Mouse (Mus musculus): Measurements from ENCODE around the gene Uvrag. TPM values are rescaled to one million over a fixed set of nuclear protein-coding genes. Genes with fewer than 3 reads are reported as not detected.

The Uvrag gene
- polyA plus RNA-seq, 1 experiment = 12.3 TPM

DNA sequence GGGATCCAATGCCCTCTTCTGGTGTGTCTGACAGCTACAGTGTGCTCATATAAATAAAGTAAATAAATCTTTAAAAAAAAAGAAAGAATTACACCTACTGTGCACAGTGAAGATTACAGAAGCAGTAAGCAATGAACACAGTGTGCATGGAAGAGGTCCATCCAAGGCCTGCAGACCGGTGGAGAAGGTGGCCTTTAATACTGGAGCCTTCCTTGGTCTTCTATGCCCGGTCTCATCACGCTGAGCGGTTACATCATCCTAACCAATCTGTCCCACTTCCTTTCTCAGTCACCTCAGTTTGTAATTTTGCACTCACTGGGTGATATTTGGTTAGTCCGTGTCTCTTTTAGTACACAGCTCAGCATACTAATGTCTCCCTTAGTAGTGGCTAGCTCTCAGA lies 197.3 kb downstream of the Uvrag start:
- DNase-seq (ENCODE audit: low read depth) = no peak
- TF ChIP-seq CTCF (IDR thresholded peaks at IDR 0.05; ENCODE audit: borderline replicate concordance, extremely low read depth, insufficient read depth, insufficient read length) = no peak
- TF ChIP-seq POLR2A (IDR thresholded peaks at IDR 0.05; ENCODE audit: borderline replicate concordance, extremely low read depth, insufficient read depth, insufficient read length, poor library complexity, severe bottlenecking) = no peak

DNA sequence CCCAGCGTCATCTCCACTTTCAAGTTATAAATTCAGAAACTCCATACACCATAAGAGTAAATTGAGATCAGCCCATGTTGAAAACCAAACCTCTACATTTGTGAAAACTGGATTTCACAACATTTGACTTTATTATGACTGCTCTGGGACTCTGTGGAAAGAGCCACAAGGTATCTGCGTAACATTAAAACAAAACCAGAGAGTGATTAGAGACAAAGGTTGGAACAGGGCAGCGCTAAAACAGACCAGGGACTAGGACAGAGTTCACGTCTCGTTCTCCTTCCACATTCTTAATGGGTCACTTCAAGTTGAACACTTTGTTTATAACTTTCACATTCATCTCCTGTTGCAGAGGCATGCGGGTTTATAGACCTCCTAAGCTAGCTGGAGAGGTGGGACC lies 198.2 kb downstream of the Uvrag start:
- no peak for DNase-seq (ENCODE audit: low read depth)
- TF ChIP-seq CTCF (IDR thresholded peaks at IDR 0.05; ENCODE audit: borderline replicate concordance, extremely low read depth, insufficient read depth, insufficient read length) (no peak), POLR2A (IDR thresholded peaks at IDR 0.05; ENCODE audit: borderline replicate concordance, extremely low read depth, insufficient read depth, insufficient read length, poor library complexity, severe bottlenecking) (no peak)

DNA sequence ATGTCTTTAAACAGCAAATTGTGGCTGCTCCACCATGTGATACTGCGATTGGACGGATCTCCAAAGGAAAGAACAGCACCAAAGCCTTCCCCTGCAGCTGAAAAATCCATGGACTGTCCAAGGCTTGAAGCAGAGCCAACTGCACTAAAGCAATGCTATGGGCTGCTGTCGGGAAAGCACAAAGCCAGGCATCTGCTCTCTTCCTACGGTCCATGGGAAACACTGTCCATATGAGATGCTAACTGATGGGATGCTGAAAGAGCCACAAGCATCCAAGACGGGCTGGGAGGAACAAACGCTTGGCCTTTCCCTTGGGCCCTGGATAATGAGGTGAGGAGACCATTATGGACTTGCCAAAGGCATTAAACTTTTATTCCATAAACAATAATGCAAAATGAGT lies 201.7 kb downstream of the Uvrag start:
- TF ChIP-seq CTCF (IDR thresholded peaks at IDR 0.05; ENCODE audit: borderline replicate concordance, extremely low read depth, insufficient read depth, insufficient read length) (no peak), POLR2A (IDR thresholded peaks at IDR 0.05; ENCODE audit: borderline replicate concordance, extremely low read depth, insufficient read depth, insufficient read length, poor library complexity, severe bottlenecking) (no peak)
- DNase-seq (ENCODE audit: low read depth) = no peak

DNA sequence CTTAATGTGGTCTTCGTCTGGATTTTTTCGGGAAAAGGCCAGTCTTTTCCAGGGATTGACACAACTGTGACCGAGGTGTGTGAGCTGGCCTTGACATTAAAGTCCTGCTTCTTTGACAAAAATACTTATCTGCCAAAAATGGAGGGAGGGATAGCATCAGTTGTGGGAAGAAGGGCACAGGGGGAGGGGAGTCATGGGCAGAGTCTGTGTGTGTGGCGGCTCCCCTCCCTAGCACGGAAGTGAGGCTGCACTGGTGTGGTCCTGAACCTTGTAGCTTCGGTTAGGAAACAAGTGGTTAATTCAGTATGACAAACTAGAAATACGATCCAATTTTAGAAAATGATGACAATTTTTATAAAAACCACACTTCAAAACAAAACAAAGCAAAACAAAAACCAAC lies 202.3 kb downstream of the Uvrag start:
- DNase-seq (ENCODE audit: low read depth) = no peak
- TF ChIP-seq CTCF (IDR thresholded peaks at IDR 0.05; ENCODE audit: borderline replicate concordance, extremely low read depth, insufficient read depth, insufficient read length) (no peak), POLR2A (IDR thresholded peaks at IDR 0.05; ENCODE audit: borderline replicate concordance, extremely low read depth, insufficient read depth, insufficient read length, poor library complexity, severe bottlenecking) (no peak)

DNA sequence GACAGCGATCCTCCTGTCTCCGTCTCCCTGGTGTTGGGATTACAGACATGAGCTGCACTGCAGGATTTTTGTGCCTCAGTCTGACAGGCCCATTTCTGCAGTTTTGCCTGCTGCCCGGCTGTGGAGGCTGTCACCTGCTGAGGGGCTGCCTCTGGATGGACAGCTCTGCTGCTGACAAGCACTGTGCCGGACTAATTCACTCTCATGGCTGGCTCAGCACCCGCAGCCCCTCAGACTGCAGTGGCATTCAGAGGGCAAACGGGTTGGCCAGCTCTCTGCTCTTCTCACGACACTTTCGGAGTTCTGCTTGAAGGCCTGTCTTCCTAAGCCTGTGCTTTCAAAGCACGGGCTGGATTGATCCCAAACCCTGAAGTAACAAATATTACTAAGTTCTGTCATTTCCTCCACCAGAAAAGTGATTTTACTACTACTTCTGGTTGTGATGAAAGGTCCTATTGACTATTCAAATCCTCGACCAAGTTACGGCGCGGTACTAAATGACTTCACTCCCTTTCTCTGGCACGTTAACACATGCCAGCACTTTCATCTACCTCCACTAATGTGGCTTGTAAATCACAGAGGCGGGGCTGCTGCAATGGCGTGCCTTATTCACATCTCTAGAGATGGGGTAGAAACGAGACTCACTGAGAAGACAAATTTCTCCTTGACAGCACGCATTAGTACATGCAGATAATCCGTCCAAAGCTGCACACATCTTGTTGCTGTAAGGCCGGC lies 203.7 kb downstream of the Uvrag start:
- no peak for TF ChIP-seq POLR2A (IDR thresholded peaks at IDR 0.05; ENCODE audit: borderline replicate concordance, extremely low read depth, insufficient read depth, insufficient read length, poor library complexity, severe bottlenecking)
- TF ChIP-seq CTCF (IDR thresholded peaks at IDR 0.05; ENCODE audit: borderline replicate concordance, extremely low read depth, insufficient read depth, insufficient read length) = no peak
- DNase-seq (ENCODE audit: low read depth) = peak; percentile 53

DNA sequence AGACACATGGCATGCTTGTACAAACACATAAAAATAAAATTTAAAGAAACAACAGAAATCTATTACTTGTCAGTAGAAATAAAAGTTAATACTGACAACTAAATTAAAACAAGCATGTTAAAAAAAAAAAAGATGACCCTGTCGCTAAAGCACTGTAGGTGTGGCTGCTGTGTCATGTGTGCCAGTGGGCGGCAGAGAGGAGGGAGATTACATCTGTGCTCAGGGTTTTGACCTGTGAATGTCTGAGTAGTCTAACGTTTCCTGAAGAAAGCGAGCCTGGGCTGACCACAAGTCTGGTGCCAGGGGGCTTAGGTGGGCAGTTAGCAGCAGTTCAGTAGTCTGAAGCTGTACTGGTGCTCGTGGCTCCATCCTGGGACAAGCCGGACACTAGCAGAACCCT lies 205.2 kb downstream of the Uvrag start:
- DNase-seq (ENCODE audit: low read depth) = no peak
- TF ChIP-seq POLR2A (IDR thresholded peaks at IDR 0.05; ENCODE audit: borderline replicate concordance, extremely low read depth, insufficient read depth, insufficient read length, poor library complexity, severe bottlenecking) (no peak), CTCF (IDR thresholded peaks at IDR 0.05; ENCODE audit: borderline replicate concordance, extremely low read depth, insufficient read depth, insufficient read length) (no peak)

DNA sequence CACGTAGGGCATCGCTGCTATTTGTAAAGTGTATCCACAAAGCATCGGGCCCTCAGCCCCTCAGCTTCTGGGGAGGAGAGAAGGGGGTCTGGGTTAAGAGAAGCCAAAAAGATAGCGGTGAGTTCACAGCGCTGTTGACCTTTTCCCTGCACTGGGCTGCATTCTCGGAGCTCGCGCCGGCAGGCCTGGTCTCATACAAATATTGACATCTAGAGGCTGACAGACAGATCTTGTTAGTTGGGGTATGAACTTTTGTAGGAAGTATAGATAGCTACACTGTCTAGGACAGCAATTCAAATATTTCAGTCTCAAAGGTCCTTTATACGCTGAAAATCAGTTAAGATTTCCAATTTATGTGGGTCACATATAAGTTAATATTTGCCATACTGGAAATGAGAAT lies 205.7 kb downstream of the Uvrag start:
- DNase-seq (ENCODE audit: low read depth) = no peak
- TF ChIP-seq POLR2A (IDR thresholded peaks at IDR 0.05; ENCODE audit: borderline replicate concordance, extremely low read depth, insufficient read depth, insufficient read length, poor library complexity, severe bottlenecking) = no peak
- no peak for TF ChIP-seq CTCF (IDR thresholded peaks at IDR 0.05; ENCODE audit: borderline replicate concordance, extremely low read depth, insufficient read depth, insufficient read length)

DNA sequence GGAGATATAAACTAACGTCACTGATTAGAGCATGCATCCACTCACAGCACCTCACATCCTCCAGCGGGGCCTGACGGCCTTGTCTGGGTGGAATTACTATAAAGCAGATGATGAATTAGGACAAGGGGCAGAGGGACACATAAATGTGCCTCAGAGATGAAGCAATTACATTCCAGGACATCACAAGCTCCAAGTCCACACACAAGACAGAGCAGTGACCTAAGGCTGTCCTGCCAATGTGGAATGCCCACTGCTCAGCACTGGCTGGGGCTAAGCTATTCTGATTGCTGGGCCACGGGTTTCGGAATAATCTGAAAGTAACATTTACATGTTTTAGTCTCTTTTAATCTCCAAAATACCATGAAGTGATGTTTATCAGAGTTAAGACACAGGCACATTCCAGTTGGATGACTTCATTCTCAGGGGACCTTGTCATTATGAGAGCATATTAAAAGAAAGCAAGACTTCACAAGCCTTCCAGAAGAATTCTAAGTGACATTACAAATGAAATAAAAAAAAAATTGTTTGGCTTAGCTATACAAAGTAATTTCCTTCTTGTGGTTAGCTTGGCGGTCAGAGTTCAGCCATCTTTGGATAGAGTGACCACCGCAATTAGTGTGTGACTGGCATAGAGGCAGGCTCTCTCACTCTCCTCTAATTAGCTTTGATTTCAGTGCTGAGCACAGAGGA lies 212.5 kb downstream of the Uvrag start:
- no peak for TF ChIP-seq POLR2A (IDR thresholded peaks at IDR 0.05; ENCODE audit: borderline replicate concordance, extremely low read depth, insufficient read depth, insufficient read length, poor library complexity, severe bottlenecking)
- no peak for TF ChIP-seq CTCF (IDR thresholded peaks at IDR 0.05; ENCODE audit: borderline replicate concordance, extremely low read depth, insufficient read depth, insufficient read length)
- DNase-seq (ENCODE audit: low read depth) = peak; percentile 39

DNA sequence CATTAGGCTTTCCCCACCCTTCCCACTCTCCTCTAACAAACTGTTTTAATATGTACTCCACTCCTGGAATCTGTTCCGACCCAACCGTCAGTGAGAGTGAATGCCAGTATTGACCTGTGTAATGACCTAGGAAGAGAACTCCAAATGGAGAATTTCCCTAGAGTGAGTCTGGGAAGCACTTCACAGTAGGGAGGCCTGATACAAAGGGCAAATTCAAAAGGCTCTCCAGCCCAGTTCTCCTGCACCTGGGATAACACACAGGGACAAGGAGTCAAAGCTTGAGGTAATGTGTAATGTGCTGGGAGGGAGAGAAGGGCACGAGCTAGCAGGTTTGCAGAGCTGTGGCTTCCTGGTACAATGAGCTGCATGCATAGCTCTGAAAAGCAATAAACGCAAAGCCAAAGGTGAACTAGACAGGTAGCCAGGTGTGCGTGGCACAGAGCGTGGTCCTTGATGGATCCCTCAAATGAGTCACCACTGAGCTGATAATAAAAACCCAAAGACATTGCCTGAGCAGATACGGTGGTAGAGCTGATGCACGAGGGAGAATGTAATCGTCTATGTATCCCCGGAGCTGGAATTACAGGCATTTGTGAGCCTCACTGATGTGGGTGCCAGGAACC lies 213.9 kb downstream of the Uvrag start:
- no peak for TF ChIP-seq POLR2A (IDR thresholded peaks at IDR 0.05; ENCODE audit: borderline replicate concordance, extremely low read depth, insufficient read depth, insufficient read length, poor library complexity, severe bottlenecking)
- no peak for DNase-seq (ENCODE audit: low read depth)

DNA sequence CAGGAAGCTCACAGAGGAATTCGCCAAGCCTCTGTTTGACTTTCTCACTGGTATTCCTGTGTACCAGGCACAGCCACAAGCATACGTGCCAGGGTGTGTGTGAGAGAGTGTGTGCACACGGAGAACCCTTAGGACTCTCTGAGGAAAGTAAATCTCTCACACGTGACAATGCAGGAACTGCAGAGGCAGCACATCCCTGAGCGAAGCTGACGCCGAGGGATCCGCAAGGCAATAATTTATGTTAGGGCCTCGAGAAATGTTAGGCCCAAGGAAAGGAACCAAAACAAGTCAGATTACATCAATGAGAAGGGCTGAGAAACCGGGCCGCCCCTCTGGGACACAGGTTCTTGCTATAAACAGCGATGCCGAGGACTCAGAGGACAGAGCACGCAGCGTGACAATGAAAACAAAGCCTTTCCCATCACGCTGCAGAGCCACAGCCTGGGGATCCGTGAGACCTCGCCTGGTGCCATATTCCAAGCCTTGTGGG lies 216.5 kb downstream of the Uvrag start:
- TF ChIP-seq CTCF (IDR thresholded peaks at IDR 0.05; ENCODE audit: borderline replicate concordance, extremely low read depth, insufficient read depth, insufficient read length) = no peak
- no peak for TF ChIP-seq POLR2A (IDR thresholded peaks at IDR 0.05; ENCODE audit: borderline replicate concordance, extremely low read depth, insufficient read depth, insufficient read length, poor library complexity, severe bottlenecking)
- DNase-seq (ENCODE audit: low read depth) = peak; percentile 64

DNA sequence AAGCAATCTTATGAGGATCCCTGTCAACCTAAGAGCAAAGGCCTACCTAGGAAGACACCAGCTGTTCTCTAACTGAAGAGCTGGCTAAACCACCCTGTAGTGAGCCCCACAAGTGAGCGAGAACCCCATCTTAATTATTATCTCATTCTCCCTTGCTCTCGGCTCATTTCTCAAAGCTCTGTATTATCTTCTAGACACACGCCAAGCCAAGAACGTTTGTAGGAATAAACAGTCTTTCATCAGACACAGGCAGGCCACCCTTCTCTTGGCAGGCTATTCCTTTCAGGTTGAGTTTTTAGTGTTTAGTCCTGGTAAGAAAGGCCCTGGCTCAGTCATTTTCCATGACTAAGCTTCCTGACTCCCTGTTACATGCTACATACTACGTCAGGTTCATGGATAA lies 218.0 kb downstream of the Uvrag start:
- no peak for DNase-seq (ENCODE audit: low read depth)
- TF ChIP-seq POLR2A (IDR thresholded peaks at IDR 0.05; ENCODE audit: borderline replicate concordance, extremely low read depth, insufficient read depth, insufficient read length, poor library complexity, severe bottlenecking) (no peak), CTCF (IDR thresholded peaks at IDR 0.05; ENCODE audit: borderline replicate concordance, extremely low read depth, insufficient read depth, insufficient read length) (no peak)

Measured in brain, embryonic 14.5 days (tissue).